Mouse (Mus musculus) adrenal gland, adult 2 months (tissue): ENCODE measurements at regions not wholly inside any gene's neighbourhood (a gene's known extent, or its start where the extent isn't known, plus 50 kb on each side); places are given as distances from the start of the nearest gene placed in this dataset.

Experiments
- DNase-seq: peaks from one replicate; pipeline ENCODE4 v3.0.0; 2021
- microRNA-seq, 2 experiments: library from miRNA; unstranded; fragments of <30 nt; microRNA quantifications; one replicate each; pipeline ENCODE4 v1.2.0; 2021

- DNase-seq = no peak
Observed at GRCm38 (mm10) chr7:139741246-139741903, 57.8 kb upstream of the Cfap46 start.

GRCm38 (mm10) chr7:139746803-139747202, 63.2 kb upstream of the Cfap46 start:
- no peak for DNase-seq

GRCm38 (mm10) chr7:139747290-139748067, 63.9 kb upstream of the Cfap46 start:
- no peak for DNase-seq

- DNase-seq = no peak
Observed at GRCm38 (mm10) chr7:139755004-139755403, 71.4 kb upstream of the Cfap46 start.

- DNase-seq = no peak
Observed at GRCm38 (mm10) chr7:139762522-139762921, 71.5 kb upstream of the Adgra1 start.

GRCm38 (mm10) chr7:139763241-139763640, 70.7 kb upstream of the Adgra1 start:
- DNase-seq = no peak

GRCm38 (mm10) chr7:139766296-139766695, 67.7 kb upstream of the Adgra1 start:
- no peak for DNase-seq

GRCm38 (mm10) chr7:139769167-139769566, 64.8 kb upstream of the Adgra1 start:
- peak; percentile 10 for DNase-seq

- DNase-seq = no peak
Observed at GRCm38 (mm10) chr7:139777243-139777642, 56.7 kb upstream of the Adgra1 start.

- no peak for DNase-seq
Observed at GRCm38 (mm10) chr7:139779876-139780275, 54.1 kb upstream of the Adgra1 start.

GRCm38 (mm10) chr7:139781513-139781912, 52.5 kb upstream of the Adgra1 start:
- DNase-seq = no peak

Small RNAs in the stretch of these regions (microRNA-seq; reads per million reads assigned to microRNA genes)
- 0 reads per million in 2 experiments for gene Mir6401
